Mouse (Mus musculus): ENCODE data around the gene Rexo4.

Gene Rexo4

GRCm38 (mm10) chr2:26957488-26957859 lies 6.7 kb downstream of the Rexo4 start:
- DNase-seq (ENCODE audit: low read depth, low spot score), result no peak
- no peaks in the 10 kb centered on the region for H3K27me3 ChIP-seq (ENCODE audit: control insufficient read depth, insufficient read depth, low read length, poor library complexity, severe bottlenecking)

DNA sequence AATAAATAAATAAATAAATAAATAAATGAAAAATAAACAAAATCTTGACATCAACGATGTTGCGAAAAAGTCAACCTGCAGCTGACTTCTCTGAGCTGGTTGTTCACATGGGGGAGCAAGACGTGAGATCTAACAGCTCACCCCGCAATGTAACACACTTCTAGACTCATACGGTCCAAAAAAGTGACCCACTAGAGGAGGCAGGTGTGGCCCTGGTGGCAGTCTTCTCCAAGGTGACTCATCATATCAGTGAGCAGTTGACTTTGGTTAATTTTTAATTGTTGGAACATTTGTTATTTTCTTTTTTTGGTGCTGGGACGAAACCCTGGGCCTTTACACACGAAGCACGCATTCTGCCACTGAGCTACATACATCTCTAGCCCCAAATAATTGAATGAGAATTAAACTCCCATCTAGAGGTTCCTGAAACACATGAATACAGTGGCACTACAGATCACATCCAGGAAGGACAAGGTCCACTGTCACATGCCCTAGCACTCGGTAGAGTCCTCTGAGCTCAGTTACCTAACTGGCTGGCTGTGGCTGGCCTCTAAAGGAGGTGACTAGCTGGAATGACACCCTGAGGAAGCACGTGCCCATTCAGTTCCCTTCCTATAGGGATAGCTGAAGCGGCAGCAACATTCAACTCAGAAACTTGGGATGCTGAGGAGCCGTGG lies 7.2 kb downstream of the Rexo4 start:
- H3K27me3 ChIP-seq (ENCODE audit: control insufficient read depth, insufficient read depth, low read length, poor library complexity, severe bottlenecking), result no peaks in the 10 kb centered on the region
- DNase-seq (ENCODE audit: low read depth, low spot score), result no peak
- peaks cover 16% of the 10 kb centered on the region for H3K36me3 ChIP-seq (ENCODE audit: control insufficient read depth, insufficient read depth, low read length, poor library complexity, severe bottlenecking)

More at GRCm38 (mm10) chr2:26957488-26957859, 6.7 kb downstream of the Rexo4 start:
- H3K36me3 ChIP-seq (ENCODE audit: control insufficient read depth, insufficient read depth, low read length, poor library complexity, severe bottlenecking), result peaks cover 16% of the 10 kb centered on the region

DNA sequence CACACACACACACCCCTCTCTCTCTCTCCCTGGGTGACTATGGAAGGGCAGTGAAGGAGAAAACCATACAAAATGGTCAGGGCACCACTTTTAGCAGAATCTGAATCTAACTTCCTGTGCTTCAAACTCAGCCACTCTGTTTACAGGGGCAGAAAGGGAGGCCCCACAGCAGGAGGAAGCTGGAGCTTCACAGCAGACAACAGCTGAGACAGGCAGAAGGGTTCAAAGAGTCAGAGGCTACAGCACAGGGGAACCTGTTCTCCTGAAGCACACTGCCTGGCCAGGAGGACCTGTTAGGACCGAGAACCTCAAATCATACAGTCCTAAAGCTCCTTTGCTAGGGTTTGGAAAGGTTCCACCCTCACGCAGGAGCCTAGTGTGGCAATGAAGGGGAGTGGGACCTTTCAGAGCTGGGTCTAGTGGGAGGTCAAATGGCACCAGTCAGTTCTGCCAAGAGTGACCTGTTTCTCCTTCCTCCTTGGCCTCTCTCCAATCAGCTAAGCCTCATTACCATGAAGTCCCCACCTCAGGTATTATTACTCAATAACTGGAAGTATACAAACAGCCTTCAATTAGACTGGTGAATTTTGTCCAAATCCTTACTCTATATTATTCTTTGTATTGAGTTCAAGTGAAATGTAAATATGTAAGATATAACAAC lies 9.3 kb downstream of the Rexo4 start:
- no peak for DNase-seq (ENCODE audit: low read depth, low spot score)
- Histone ChIP-seq H3K36me3 (ENCODE audit: control insufficient read depth, insufficient read depth, low read length, poor library complexity, severe bottlenecking) (peaks cover 16% of the 10 kb centered on the region), H3K27me3 (ENCODE audit: control insufficient read depth, insufficient read depth, low read length, poor library complexity, severe bottlenecking) (no peaks in the 10 kb centered on the region)

DNA sequence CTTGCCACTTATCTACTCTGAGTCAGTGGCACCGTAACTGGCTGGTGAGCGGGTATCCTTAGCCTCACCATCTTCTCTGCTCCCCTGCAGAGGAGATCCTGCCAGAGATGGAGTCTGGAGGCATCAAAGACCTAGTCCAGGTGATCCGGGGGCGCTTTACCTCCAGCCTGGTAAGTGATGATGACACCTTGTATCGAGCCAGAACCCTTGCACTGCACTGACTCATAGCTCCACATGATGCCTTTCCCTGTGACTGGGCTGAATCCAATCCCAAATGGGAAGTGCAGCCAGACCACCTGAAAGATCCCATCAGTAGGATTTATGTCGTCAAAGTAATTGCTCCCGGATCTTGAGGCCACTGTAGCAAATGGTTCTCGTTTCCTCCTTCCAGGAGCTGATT lies 11.3 kb downstream of the Rexo4 start:
- no peaks in the 10 kb centered on the region for H3K27me3 ChIP-seq (ENCODE audit: control insufficient read depth, insufficient read depth, low read length, poor library complexity, severe bottlenecking)
- no peak for DNase-seq (ENCODE audit: low read depth, low spot score)
- peaks cover 11% of the 10 kb centered on the region for H3K36me3 ChIP-seq (ENCODE audit: control insufficient read depth, insufficient read depth, low read length, poor library complexity, severe bottlenecking)

DNA sequence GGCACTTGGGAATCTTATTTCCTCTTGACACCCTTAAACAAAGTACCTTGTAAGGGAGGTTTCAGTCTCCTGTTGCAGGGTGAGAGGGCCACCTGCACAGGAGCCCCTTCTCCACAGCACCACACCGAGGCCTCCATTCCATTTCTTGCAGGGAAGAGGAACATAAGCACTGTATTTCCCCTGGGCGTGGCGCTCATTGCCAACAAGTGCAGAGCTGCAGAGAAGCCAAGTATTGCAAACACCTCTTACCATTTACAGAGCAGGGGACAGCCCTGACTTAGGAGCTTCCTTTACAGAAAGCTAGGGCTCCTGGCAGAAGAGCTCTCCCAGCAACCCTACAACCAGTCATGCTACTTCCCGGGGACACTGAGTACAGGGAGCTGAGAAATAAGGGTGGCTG lies 12.0 kb downstream of the Rexo4 start:
- DNase-seq (ENCODE audit: low read depth, low spot score), result no peak
- no peaks in the 10 kb centered on the region for H3K27me3 ChIP-seq (ENCODE audit: control insufficient read depth, insufficient read depth, low read length, poor library complexity, severe bottlenecking)
- H3K36me3 ChIP-seq (ENCODE audit: control insufficient read depth, insufficient read depth, low read length, poor library complexity, severe bottlenecking), result peaks cover 9% of the 10 kb centered on the region

DNA sequence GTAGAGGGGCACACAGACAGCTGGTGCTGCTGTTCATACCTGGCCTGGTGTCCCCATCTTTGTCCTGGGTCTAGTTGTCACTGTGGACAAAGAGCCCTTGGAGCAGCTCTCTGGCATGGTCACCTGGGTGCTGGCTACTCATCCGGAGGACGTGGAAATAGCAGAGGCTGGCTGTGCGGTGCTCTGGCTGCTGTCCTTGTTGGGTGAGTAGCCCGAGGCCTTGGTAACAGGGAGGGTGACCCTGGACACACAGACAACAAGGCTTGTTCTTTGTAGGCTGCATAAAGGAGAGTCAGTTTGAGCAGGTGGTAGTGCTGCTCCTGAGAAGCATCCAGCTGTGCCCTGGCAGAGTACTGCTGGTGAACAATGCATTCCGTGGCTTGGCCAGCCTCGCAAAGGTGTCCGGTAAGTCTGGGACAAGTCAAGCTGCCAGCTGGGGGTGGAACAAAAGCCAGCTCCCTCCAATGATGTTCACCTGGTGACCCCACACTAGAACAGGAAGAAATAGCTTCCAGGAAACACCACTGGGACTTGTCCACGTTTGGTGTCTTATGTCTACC lies 12.8 kb downstream of the Rexo4 start:
- Histone ChIP-seq H3K36me3 (ENCODE audit: control insufficient read depth, insufficient read depth, low read length, poor library complexity, severe bottlenecking) (peaks cover 6% of the 10 kb centered on the region), H3K27me3 (ENCODE audit: control insufficient read depth, insufficient read depth, low read length, poor library complexity, severe bottlenecking) (no peaks in the 10 kb centered on the region)
- no peak for DNase-seq (ENCODE audit: low read depth, low spot score)

- no peak for DNase-seq (ENCODE audit: low read depth, low spot score)
- Histone ChIP-seq H3K36me3 (ENCODE audit: control insufficient read depth, insufficient read depth, low read length, poor library complexity, severe bottlenecking) (peaks cover 4% of the 10 kb centered on the region), H3K27me3 (ENCODE audit: control insufficient read depth, insufficient read depth, low read length, poor library complexity, severe bottlenecking) (no peaks in the 10 kb centered on the region)
Observed at GRCm38 (mm10) chr2:26950411-26950810, 13.8 kb downstream of the Rexo4 start.

- no peak for DNase-seq (ENCODE audit: low read depth, low spot score)
- Histone ChIP-seq H3K27me3 (ENCODE audit: control insufficient read depth, insufficient read depth, low read length, poor library complexity, severe bottlenecking) (no peaks in the 10 kb centered on the region), H3K36me3 (ENCODE audit: control insufficient read depth, insufficient read depth, low read length, poor library complexity, severe bottlenecking) (no peaks in the 10 kb centered on the region)
Observed at GRCm38 (mm10) chr2:26943253-26943652, 20.9 kb downstream of the Rexo4 start.

DNA sequence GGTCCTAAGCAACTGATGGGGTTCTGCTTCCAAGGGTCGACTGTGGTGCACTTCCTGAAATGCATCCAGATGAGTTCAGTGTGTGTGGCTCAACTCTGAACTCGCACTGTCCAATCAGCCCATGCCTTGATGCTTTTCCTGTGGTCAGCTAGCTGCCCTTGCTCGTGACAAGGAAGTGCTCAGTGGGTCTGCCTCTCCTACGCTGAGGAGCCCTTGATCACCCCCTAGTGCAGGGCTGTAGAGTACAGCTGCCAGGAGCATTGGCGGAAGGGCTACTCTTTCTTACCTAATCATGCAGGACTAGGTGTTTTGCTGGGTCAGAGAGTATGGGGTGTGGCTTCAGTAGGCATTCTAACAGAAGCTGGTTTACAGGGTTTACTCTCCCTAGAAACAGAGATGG lies 22.6 kb downstream of the Rexo4 start:
- no peaks in the 10 kb centered on the region for H3K36me3 ChIP-seq (ENCODE audit: control insufficient read depth, insufficient read depth, low read length, poor library complexity, severe bottlenecking)
- DNase-seq (ENCODE audit: low read depth, low spot score), result peak; percentile 22
- no peaks in the 10 kb centered on the region for H3K27me3 ChIP-seq (ENCODE audit: control insufficient read depth, insufficient read depth, low read length, poor library complexity, severe bottlenecking)

GRCm38 (mm10) chr2:26936425-26936824 lies 27.8 kb downstream of the Rexo4 start:
- Histone ChIP-seq H3K27me3 (ENCODE audit: control insufficient read depth, insufficient read depth, low read length, poor library complexity, severe bottlenecking) (no peaks in the 10 kb centered on the region), H3K36me3 (ENCODE audit: control insufficient read depth, insufficient read depth, low read length, poor library complexity, severe bottlenecking) (no peaks in the 10 kb centered on the region)
- no peak for DNase-seq (ENCODE audit: low read depth, low spot score)

DNA sequence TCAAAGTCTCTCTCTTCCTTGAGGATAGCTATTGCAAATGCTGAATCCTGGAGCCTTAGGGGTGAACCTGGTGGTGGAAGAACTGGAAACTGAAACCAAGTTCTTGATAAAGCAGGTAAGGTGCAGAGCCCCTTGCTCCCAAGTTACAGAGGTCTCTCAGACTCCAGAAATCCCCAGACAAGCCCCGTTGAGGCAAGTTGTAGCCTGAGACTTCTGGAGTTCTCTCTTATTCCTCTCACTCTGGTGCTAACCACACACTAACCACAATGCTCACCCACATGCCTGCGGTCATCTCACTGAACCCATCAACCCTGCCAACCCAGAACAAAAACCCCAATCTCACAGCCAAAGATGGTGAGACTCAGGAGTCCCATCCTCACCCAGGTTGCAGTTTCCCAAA lies 28.9 kb downstream of the Rexo4 start:
- no peaks in the 10 kb centered on the region for H3K27me3 ChIP-seq (ENCODE audit: control insufficient read depth, insufficient read depth, low read length, poor library complexity, severe bottlenecking)
- no peak for DNase-seq (ENCODE audit: low read depth, low spot score)

GRCm38 (mm10) chr2:26933304-26934055 lies 30.7 kb downstream of the Rexo4 start, which contains the start of the genes Surf4 and Stkld1:
TSS of gene Surf4 (minus strand) at chr2:26933928.
TSS of gene Stkld1 (plus strand) at chr2:26934047.
- no peaks in the 10 kb centered on the region for H3K27me3 ChIP-seq (ENCODE audit: control insufficient read depth, insufficient read depth, low read length, poor library complexity, severe bottlenecking)
- H3K36me3 ChIP-seq (ENCODE audit: control insufficient read depth, insufficient read depth, low read length, poor library complexity, severe bottlenecking), result no peaks in the 10 kb centered on the region
- DNase-seq (ENCODE audit: low read depth, low spot score), result peak; percentile 97

More for the DNA sequence above, 28.9 kb downstream of the Rexo4 start:
- no peaks in the 10 kb centered on the region for H3K36me3 ChIP-seq (ENCODE audit: control insufficient read depth, insufficient read depth, low read length, poor library complexity, severe bottlenecking)

DNA sequence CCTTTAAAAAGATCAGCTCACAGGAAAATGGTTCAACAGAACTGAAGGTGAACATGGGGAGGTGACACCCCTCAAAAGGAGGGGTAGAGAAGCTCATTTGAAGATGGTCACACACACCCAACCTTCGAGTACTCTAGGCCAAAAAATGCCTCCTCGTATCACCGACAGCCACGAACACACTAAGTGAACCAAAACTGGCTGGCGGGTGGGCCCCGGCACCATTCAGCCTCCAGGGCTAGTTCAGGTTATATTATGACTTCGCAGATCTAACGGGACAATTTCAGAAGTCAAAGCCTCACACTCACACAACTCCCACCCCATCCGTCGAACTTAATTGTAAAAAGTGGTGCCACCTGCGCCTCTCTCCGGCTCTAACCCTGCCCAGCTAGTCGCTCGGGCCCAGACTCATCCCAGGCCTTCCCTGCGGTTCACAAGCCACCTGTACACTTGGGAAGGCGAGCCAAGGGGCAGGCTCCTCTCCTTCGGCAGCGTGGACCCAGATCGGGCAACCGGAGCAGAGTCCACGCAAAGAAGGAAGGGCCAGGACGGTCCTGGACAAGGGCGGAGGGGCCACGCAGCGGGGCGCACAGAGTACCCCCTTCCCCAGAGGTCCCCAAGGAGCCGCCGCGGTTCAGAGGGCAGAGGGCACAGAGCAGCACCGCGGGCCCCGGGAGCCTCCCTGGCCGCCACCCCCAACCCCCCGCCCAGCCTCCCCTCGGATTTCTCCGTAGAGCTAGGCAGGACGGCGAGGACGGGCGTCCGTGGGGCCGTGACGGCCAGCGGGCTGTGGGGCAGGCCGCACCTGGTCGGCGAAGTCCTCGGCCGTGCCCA lies 31.5 kb downstream of the Rexo4 start:
- peak; percentile 34 for DNase-seq (ENCODE audit: low read depth, low spot score)
- H3K36me3 ChIP-seq (ENCODE audit: control insufficient read depth, insufficient read depth, low read length, poor library complexity, severe bottlenecking), result no peaks in the 10 kb centered on the region
- H3K27me3 ChIP-seq (ENCODE audit: control insufficient read depth, insufficient read depth, low read length, poor library complexity, severe bottlenecking), result no peaks in the 10 kb centered on the region

DNA sequence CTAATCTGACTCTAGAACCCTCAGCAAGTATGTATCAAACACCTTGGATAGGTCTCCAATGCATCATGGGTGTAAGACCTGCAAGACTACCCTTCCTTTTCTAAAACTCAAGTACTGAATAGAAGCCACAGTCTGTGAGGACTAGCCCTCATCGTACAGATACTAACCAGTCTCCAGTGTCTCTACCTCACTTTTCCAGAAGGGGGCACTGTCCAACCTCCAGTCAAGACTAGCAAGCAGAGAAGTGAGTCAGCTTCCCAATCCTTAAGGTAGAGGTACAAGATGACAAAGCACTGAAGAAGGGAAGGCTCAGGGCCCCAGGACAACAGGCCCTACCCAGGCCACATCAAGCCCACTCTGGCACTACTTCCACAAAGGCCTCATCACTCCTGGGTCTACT lies 33.8 kb downstream of the Rexo4 start:
- H3K36me3 ChIP-seq (ENCODE audit: control insufficient read depth, insufficient read depth, low read length, poor library complexity, severe bottlenecking), result no peaks in the 10 kb centered on the region
- H3K27me3 ChIP-seq (ENCODE audit: control insufficient read depth, insufficient read depth, low read length, poor library complexity, severe bottlenecking), result no peaks in the 10 kb centered on the region
- DNase-seq (ENCODE audit: low read depth, low spot score), result peak; percentile 84
